Mouse (Mus musculus) lung, embryonic 15.5 days (tissue): ENCODE data around the gene Ankrd6. TPM values are rescaled to one million over a fixed set of nuclear protein-coding genes. Genes with fewer than 3 reads are reported as not detected.
A peak's percentile ranks its signal among the peaks of the same experiment; 100 is the strongest.

ENCODE experiments used
- ATAC-seq: fragments of 200-750 bp; cut with Nextera tagmentation; 2 replicates; pipeline ENCODE4 v1.8.0; 2017; ENCODE audit warnings: moderate number of reproducible peaks, borderline replicate concordance; ENCODE audit not compliant: low FRiP score, low TSS enrichment; ENCODE audit errors: extremely low read depth
- H3K27ac ChIP-seq: fragments of 300-500 bp; sonication (generic); 2 replicates; pipeline ENCODE4 v1.5.1; 2015; ENCODE audit warnings: moderate library complexity, mild to moderate bottlenecking, inconsistent platforms
- H3K27me3 ChIP-seq: fragments of 300-500 bp; sonication (generic); 2 replicates; pipeline ENCODE4 v1.6.1; 2015; ENCODE audit warnings: inconsistent platforms
- H3K36me3 ChIP-seq: fragments of 300-500 bp; sonication (generic); 2 replicates; pipeline ENCODE4 v1.6.1; 2015; ENCODE audit warnings: inconsistent platforms
- H3K4me1 ChIP-seq: fragments of 300-500 bp; sonication (generic); 2 replicates; pipeline ENCODE4 v1.6.1; 2015; ENCODE audit warnings: inconsistent platforms
- H3K4me2 ChIP-seq: fragments of 300-500 bp; sonication (generic); 2 replicates; pipeline ENCODE4 v1.6.1; 2015; ENCODE audit warnings: inconsistent platforms, mild to moderate bottlenecking, moderate library complexity
- H3K4me3 ChIP-seq: fragments of 300-500 bp; sonication (generic); 2 replicates; pipeline ENCODE4 v1.5.1; 2015; ENCODE audit warnings: mild to moderate bottlenecking, inconsistent platforms
- H3K9ac ChIP-seq: fragments of 300-500 bp; sonication (generic); 2 replicates; pipeline ENCODE4 v1.6.1; 2015; ENCODE audit warnings: inconsistent platforms
- H3K9me3 ChIP-seq: fragments of 300-500 bp; sonication (generic); 2 replicates; pipeline ENCODE4 v1.6.1; 2016; ENCODE audit warnings: inconsistent platforms
- WGBS: fragments of 180-500 bp; shearing (Covaris S2); methylation state at CpG from one replicate; pipeline ENCODE4 v1.1.7; 2015; 5-methylcytosine and 5-hydroxymethylcytosine counted together
- polyA plus RNA-seq: library from polyadenylated mRNA; unstranded; fragments of >200 nt; fragmentation: Nextera tagmentation; extraction: Ambion mirVana; gene quantifications from 2 replicates; pipeline ENCODE4 v1.2.1, GENCODE M21; 2015

Ankrd6 gene
- polyA plus RNA-seq, 1 experiment from 2014 or later, result 4.0 TPM

DNA sequence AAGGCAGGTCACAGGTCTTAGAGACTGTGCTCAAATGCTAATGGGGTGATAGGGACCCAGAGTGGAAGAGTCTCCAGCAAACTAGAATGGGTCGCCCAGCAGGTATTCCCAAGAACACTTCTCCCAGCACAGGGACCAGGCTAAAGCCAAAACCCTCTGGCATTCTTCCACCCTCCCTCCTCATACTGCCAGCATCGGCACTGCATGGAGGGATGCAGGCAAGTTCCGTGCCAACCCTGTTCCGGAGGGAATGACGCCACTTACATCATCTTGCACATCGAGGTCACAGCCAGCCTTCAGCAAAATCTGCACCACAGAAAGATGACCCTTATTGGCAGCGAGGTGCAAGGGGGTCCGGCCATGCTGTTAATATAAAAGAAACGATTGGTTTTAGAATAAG is 114.6 kb downstream of the Ankrd6 start:
- no peak overlapping the region for H3K4me2 ChIP-seq
- no peak for ATAC-seq
- no peak overlapping the region for H3K9ac ChIP-seq
- no peaks in the 10 kb centered on the region for H3K36me3 ChIP-seq
- H3K27ac ChIP-seq, result no peak overlapping the region
- no peaks in the 10 kb centered on the region for H3K4me1 ChIP-seq
- no peaks in the 10 kb centered on the region for H3K9me3 ChIP-seq
- H3K27me3 ChIP-seq, result no peaks in the 10 kb centered on the region
- no peak overlapping the region for H3K4me3 ChIP-seq
- 85% methylated on average over 9 of the region's 9 CpGs for WGBS

GRCm38 (mm10) chr4:32834541-32834940 is 116.1 kb downstream of the Ankrd6 start:
- Histone ChIP-seq H3K27ac (no peak overlapping the region), H3K4me1 (no peaks in the 10 kb centered on the region), H3K4me3 (no peak overlapping the region), H3K27me3 (no peaks in the 10 kb centered on the region), H3K36me3 (no peaks in the 10 kb centered on the region), H3K4me2 (no peak overlapping the region), H3K9ac (no peak overlapping the region), H3K9me3 (no peaks in the 10 kb centered on the region)
- WGBS, result 64% methylated on average over 3 of the region's 3 CpGs
- ATAC-seq, result no peak

GRCm38 (mm10) chr4:32833494-32834282 is 117.0 kb downstream of the Ankrd6 start:
- no peaks in the 10 kb centered on the region for H3K9me3 ChIP-seq
- H3K36me3 ChIP-seq, result no peaks in the 10 kb centered on the region
- no peak overlapping the region for H3K27ac ChIP-seq
- 49% methylated on average over 17 of the region's 17 CpGs for WGBS
- no peak overlapping the region for H3K9ac ChIP-seq
- H3K4me3 ChIP-seq, result peak overlapping the region; percentile 20
- H3K27me3 ChIP-seq, result no peaks in the 10 kb centered on the region
- H3K4me2 ChIP-seq, result peak overlapping the region; percentile 48
- ATAC-seq, result no peak
- no peaks in the 10 kb centered on the region for H3K4me1 ChIP-seq

GRCm38 (mm10) chr4:32829316-32829715 is 121.3 kb downstream of the Ankrd6 start:
- H3K4me2 ChIP-seq, result no peak overlapping the region
- no peak overlapping the region for H3K27ac ChIP-seq
- H3K4me1 ChIP-seq, result no peaks in the 10 kb centered on the region
- ATAC-seq, result no peak
- WGBS, result 36% methylated on average over 10 of the region's 10 CpGs
- H3K27me3 ChIP-seq, result no peaks in the 10 kb centered on the region
- H3K9me3 ChIP-seq, result no peaks in the 10 kb centered on the region
- no peaks in the 10 kb centered on the region for H3K36me3 ChIP-seq
- no peak overlapping the region for H3K4me3 ChIP-seq
- H3K9ac ChIP-seq, result no peak overlapping the region

- H3K4me2 ChIP-seq, result no peak overlapping the region
- no peak overlapping the region for H3K27ac ChIP-seq
- no peaks in the 10 kb centered on the region for H3K4me1 ChIP-seq
- ATAC-seq, result no peak
- no peak overlapping the region for H3K9ac ChIP-seq
- H3K27me3 ChIP-seq, result no peaks in the 10 kb centered on the region
- no peaks in the 10 kb centered on the region for H3K36me3 ChIP-seq
- H3K9me3 ChIP-seq, result no peaks in the 10 kb centered on the region
- 82% methylated on average over 10 of the region's 10 CpGs for WGBS
- no peak overlapping the region for H3K4me3 ChIP-seq
Observed at GRCm38 (mm10) chr4:32828385-32829077, 122.1 kb downstream of the Ankrd6 start.

- no peaks in the 10 kb centered on the region for H3K4me1 ChIP-seq
- H3K4me2 ChIP-seq, result no peak overlapping the region
- ATAC-seq, result no peak
- no peak overlapping the region for H3K27ac ChIP-seq
- no peaks in the 10 kb centered on the region for H3K9me3 ChIP-seq
- H3K4me3 ChIP-seq, result no peak overlapping the region
- no peak overlapping the region for H3K9ac ChIP-seq
- no peaks in the 10 kb centered on the region for H3K27me3 ChIP-seq
- 52% methylated on average over 7 of the region's 7 CpGs for WGBS
- H3K36me3 ChIP-seq, result no peaks in the 10 kb centered on the region
Observed at GRCm38 (mm10) chr4:32826925-32827324, 123.7 kb downstream of the Ankrd6 start.

DNA sequence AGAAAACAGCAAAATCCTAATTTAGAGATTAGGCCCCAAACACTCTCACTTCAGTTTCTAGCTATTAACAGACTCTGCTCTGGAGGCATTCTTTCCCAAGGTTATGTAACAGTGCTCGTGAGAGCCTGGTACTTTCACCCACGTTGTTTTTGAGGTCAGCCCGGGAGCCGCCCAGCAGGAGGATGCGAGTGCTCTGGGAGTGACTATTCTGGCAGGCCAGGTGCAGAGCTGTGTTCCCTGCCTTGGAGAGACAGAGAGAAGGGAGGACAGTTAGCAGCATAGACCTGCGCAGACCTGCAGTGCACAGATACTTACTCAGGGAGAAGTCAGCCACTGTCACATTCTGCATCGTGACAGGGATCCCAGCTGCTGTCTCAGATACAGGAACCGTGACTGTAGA is 126.4 kb downstream of the Ankrd6 start:
- Histone ChIP-seq H3K27me3 (no peaks in the 10 kb centered on the region), H3K27ac (no peak overlapping the region), H3K4me2 (no peak overlapping the region), H3K36me3 (no peaks in the 10 kb centered on the region), H3K4me3 (no peak overlapping the region), H3K9ac (no peak overlapping the region), H3K4me1 (no peaks in the 10 kb centered on the region), H3K9me3 (no peaks in the 10 kb centered on the region)
- WGBS, result 53% methylated on average over 8 of the region's 8 CpGs
- ATAC-seq, result no peak

- Histone ChIP-seq H3K9me3 (no peaks in the 10 kb centered on the region), H3K27me3 (no peaks in the 10 kb centered on the region), H3K36me3 (no peaks in the 10 kb centered on the region), H3K4me2 (no peak overlapping the region), H3K4me3 (no peak overlapping the region), H3K4me1 (no peaks in the 10 kb centered on the region), H3K9ac (no peak overlapping the region), H3K27ac (no peak overlapping the region)
- 87% methylated on average over 3 of the region's 3 CpGs for WGBS
- ATAC-seq, result no peak
Observed at GRCm38 (mm10) chr4:32820676-32821075, 130.0 kb downstream of the Ankrd6 start.

DNA sequence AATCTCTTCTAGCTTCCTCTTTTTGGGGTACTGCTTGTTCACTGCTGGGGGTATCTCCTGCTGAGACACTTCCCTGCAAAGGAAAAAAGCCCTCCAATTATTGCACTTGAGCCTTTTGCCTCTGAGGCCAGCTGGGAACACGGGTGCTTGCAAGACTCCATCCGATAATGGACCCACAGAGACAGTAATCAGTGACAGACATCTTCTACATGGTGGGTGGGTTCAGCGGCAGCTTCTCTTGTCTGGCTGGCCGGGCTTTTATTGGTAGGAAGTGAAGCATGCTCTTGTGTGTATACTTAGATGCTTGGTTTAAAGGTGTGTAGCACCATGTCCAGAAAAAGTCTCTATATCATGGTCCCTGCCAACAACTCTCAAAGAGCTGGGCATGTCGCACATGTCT is 133.2 kb downstream of the Ankrd6 start:
- ATAC-seq, result no peak

DNA sequence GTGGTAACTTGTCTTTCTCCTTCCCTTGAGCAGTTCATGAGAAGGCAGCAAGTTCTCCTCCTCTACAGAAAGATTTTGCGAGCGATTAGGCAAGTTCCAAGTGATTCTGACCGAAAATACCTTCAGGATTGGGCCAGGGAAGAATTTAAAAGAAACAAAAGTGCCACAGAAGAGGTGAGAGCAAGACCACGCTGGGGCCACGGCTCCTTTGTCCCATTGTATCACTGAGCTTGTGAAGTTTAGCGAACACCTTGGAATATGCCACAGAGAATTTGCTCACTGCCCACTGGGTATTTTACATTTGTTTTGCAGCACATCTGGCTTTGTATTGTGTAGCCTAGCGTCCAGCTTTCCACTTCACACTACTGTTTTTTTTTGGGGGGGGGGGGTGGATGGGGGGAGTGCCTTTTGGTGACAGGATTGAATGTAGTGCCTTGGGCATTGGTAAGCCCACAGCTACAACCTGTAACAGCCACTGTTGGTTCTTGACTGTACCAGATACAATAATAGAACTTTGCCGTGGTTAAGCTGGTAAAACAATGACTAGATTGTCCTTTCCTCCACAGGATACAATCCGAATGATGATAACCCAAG is 150.0 kb downstream of the Ankrd6 start:
- Histone ChIP-seq H3K4me1 (peaks cover 8% of the 10 kb centered on the region), H3K27me3 (no peaks in the 10 kb centered on the region), H3K36me3 (no peaks in the 10 kb centered on the region), H3K27ac (peak overlapping the region; percentile 99), H3K4me3 (peak overlapping the region; percentile 86), H3K4me2 (peak overlapping the region; percentile 74), H3K9ac (peak overlapping the region; percentile 91), H3K9me3 (no peaks in the 10 kb centered on the region)
- peak; percentile 24; the same call in 1 of the 2 replicates for ATAC-seq
- WGBS, result 6% methylated on average over 9 of the region's 9 CpGs

More for the DNA sequence above, 133.2 kb downstream of the Ankrd6 start:
- H3K4me3 ChIP-seq, result no peak overlapping the region
- H3K4me2 ChIP-seq, result no peak overlapping the region
- no peaks in the 10 kb centered on the region for H3K27me3 ChIP-seq
- WGBS, result 82% methylated on average over 5 of the region's 5 CpGs
- no peak overlapping the region for H3K27ac ChIP-seq
- no peaks in the 10 kb centered on the region for H3K36me3 ChIP-seq
- H3K9me3 ChIP-seq, result no peaks in the 10 kb centered on the region
- no peaks in the 10 kb centered on the region for H3K4me1 ChIP-seq
- H3K9ac ChIP-seq, result no peak overlapping the region

GRCm38 (mm10) chr4:32799966-32800576 is 150.6 kb downstream of the Ankrd6 start, which contains the start of gene Lyrm2:
Gene Lyrm2, plus strand, starts transcription at chr4:32800253.
- Histone ChIP-seq H3K4me2 (peak within 1 kb of the TSS; percentile 74), H3K4me3 (peak within 1 kb of the TSS; percentile 86), H3K9ac (peak within 1 kb of the TSS; percentile 91), H3K4me1 (peaks cover 8% of the 10 kb centered on the region), H3K27ac (peak within 1 kb of the TSS; percentile 99), H3K36me3 (no peaks in the 10 kb centered on the region), H3K27me3 (no peaks in the 10 kb centered on the region), H3K9me3 (no peaks in the 10 kb centered on the region)
- peak; percentile 92 for ATAC-seq
- whole genome bisulfite sequencing, result under 1% methylated on average over 53 of the region's 53 CpGs
